Mouse (Mus musculus) monocyte, adult 59 days (primary cell): ENCODE measurements around the gene Ltbp4. TPM values are rescaled to one million over a fixed set of nuclear protein-coding genes. Genes with fewer than 3 reads are reported as not detected.

ENCODE experiments used
- total RNA-seq, 2 experiments: library from RNA; stranded (reverse); gene quantifications; one replicate each; pipeline ENCODE4 v1.2.4; 2023

Gene Ltbp4
- 1 to 10 TPM; 1.6 to 1.9 TPM for total RNA-seq

GRCm38 (mm10) chr7:27337175-27337853, at the start of gene Ltbp4:
Gene Ltbp4 (minus strand): TSS chr7:27337692.

GRCm38 (mm10) chr7:27356861-27357594, 19.5 kb upstream of the Ltbp4 start, which contains the start of gene Gm20479:
Gene Gm20479 (minus strand): TSS chr7:27357419.

GRCm38 (mm10) chr7:27355745-27356240, 18.3 kb upstream of the Ltbp4 start, which contains the start of gene Shkbp1:
Gene Shkbp1 (minus strand): TSS chr7:27356019.

GRCm38 (mm10) chr7:27258205-27258899, 79.1 kb downstream of the Ltbp4 start, which contains the start of gene Numbl:
Gene Numbl (plus strand): TSS chr7:27258433.

Other genes starting within 250 kb of the Ltbp4 start
- gene Cyp2f2, start 217.8 kb downstream of the Ltbp4 start, total RNA-seq = under 1 TPM in 1 of 2 experiments, not detected in 1; 0.27 TPM
- gene Cyp2t4, start 184.0 kb downstream of the Ltbp4 start, total RNA-seq = not detected
- gene Egln2, start 170.9 kb downstream of the Ltbp4 start, total RNA-seq = 10 to 100 TPM; 66.9 to 70.2 TPM
- 10 to 100 TPM; 83.6 to 86.1 TPM for gene Rab4b, start 158.8 kb downstream of the Ltbp4 start, total RNA-seq
- gene Gm21983, start 156.6 kb downstream of the Ltbp4 start, total RNA-seq = not detected
- gene Mia, start 156.5 kb downstream of the Ltbp4 start, total RNA-seq = not detected
- gene BC024978, start 141.9 kb downstream of the Ltbp4 start, total RNA-seq = 10 to 100 TPM; 10.6 to 11.1 TPM
- 10 to 100 TPM; 66.3 to 74.6 TPM for gene Snrpa, start 141.4 kb downstream of the Ltbp4 start, total RNA-seq
- gene Itpkc, start 109.0 kb downstream of the Ltbp4 start, total RNA-seq = 10 to 100 TPM; 19.3 to 20.9 TPM
- gene Coq8b, start 104.7 kb downstream of the Ltbp4 start, total RNA-seq = 10 to 100 TPM; 25.1 to 27.0 TPM
- 1 to 10 TPM; 3.7 to 5.2 TPM for gene Numbl, start 79.3 kb downstream of the Ltbp4 start, total RNA-seq
- gene Shkbp1, start 18.3 kb upstream of the Ltbp4 start, total RNA-seq = 10 to 100 TPM; 83.7 to 87.8 TPM
- gene Gm20479, start 19.7 kb upstream of the Ltbp4 start, total RNA-seq = 1 to 10 TPM; 2.3 to 4.4 TPM
- gene Sptbn4, start 110.0 kb upstream of the Ltbp4 start, total RNA-seq = under 1 TPM in 1 of 2 experiments, not detected in 1; 0.18 TPM
- gene Blvrb, start 110.3 kb upstream of the Ltbp4 start, total RNA-seq = 100 to 1,000 TPM; 110 to 116 TPM
- 10 to 100 TPM; 26.3 to 27.2 TPM for gene Sertad3, start 136.1 kb upstream of the Ltbp4 start, total RNA-seq
- 10 to 100 TPM; 48.9 to 57.6 TPM for gene Sertad1, start 149.2 kb upstream of the Ltbp4 start, total RNA-seq
- under 1 TPM in 1 of 2 experiments, not detected in 1; 0.13 TPM for gene Prx, start 161.6 kb upstream of the Ltbp4 start, total RNA-seq
- not detected for gene Hipk4, start 185.6 kb upstream of the Ltbp4 start, total RNA-seq
- gene Pld3, start 215.5 kb upstream of the Ltbp4 start, total RNA-seq = 100 to 1,000 TPM; 136 to 160 TPM
- 10 to 100 TPM; 28.0 to 29.4 TPM for gene 2310022A10Rik, start 215.5 kb upstream of the Ltbp4 start, total RNA-seq